Mouse (Mus musculus) 3T3-L1 (cell line): ENCODE data around the gene Rhod.

Source experiments
- DNase-seq: peaks from one replicate; pipeline ENCODE4 v3.0.0-alpha.2; 2015; ENCODE audit warnings: low read depth, low spot score

Rhod gene

GRCm38 (mm10) chr19:4450666-4451065, 11.4 kb upstream of the Rhod start:
- no peak for DNase-seq

GRCm38 (mm10) chr19:4449230-4449629, 10.0 kb upstream of the Rhod start:
- no peak for DNase-seq

GRCm38 (mm10) chr19:4447445-4447844, 8.2 kb upstream of the Rhod start:
- no peak for DNase-seq

DNA sequence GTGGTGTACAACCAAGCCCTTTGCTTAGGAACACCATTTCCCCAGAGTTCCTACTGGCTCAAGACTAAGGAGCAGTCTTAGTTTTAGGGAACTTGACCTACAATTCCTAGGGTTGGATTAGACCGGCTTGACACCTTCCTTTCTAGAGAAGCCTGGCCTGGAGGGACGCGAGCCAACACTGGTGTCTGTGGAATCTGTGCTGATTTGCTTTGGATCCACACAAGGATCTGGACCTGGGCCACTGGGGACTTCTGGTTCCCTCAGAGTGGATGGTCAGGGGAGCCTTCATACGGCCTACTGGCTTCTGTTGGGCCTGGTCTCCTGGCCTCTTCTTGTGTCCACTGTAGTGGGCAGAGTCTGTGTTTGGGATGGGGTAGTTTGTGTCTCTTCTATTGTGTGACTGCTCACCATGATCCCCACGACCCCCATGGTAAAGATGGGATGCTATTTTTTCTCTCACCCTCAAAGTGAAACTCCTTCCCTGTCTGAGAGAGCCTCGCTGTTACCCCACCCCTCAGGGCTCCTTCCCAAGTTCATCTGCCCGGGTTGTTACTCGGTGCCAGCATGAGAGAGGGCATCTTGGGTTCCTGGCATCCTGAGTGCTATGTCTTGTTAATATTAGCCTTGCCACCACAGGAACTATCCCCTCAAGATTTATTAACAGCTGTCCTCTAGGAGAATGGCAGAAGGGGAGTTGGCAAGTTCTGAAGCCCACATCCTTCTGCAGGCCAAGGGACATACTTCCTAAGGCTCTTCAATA, 7.6 kb upstream of the Rhod start:
- DNase-seq, result no peak

- DNase-seq, result peak; percentile 93
Measured at GRCm38 (mm10) chr19:4442408-4442807, 3.2 kb upstream of the Rhod start.

DNA sequence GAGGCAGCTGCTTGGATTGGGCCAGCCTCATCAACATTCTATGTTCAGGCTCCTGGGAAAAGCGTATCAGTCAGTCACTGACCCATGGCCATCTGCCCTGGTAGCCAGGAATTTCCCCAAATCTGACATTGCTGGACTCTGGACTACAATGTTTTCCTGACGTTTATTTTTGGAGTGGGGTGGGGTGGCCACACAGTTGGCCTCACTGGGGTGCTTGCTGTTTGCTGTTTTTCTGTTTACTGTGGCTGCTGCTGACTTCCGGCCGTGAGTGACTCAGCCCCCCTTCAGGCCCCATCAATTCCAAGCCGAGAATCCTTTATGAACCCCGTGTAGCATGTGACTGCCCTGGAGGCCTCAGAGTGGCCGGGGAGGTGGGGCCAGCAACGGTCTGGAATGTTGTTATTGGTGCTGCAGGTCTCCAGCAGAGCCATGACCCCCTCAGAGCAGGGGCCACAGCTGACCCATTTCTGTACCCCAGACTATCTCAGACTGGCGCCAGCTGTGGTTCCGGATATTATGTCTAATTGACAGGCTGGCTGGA, 2.5 kb upstream of the Rhod start:
- DNase-seq, result peak; percentile 92

DNA sequence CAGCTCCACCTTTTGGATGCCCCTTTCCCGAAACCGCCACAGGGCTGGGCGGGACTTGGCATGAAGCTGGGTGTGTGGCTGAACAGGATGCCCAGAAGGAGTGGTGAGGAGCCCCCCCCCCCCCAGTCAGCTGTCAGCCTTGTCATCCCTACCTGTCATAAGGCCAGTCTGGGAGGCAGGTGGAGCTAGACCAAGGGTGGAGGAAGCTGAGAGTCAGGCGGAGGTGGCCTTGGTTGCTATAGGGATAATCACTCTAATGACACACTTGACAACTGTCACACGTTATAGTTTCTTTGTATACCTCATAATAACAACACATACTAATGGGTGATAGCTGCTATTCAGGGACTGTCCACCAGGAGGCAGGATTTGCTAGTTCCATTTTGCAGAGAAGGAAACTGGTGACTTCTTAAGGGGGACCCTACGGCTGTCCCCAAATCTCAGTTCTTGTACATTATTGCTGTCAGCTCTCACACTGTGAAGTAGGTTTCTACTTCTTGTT, 1.9 kb upstream of the Rhod start:
- peak; percentile 87 for DNase-seq

- DNase-seq, result peak; percentile 94
Measured at GRCm38 (mm10) chr19:4440222-4440621, 990 bp upstream of the Rhod start.

DNA sequence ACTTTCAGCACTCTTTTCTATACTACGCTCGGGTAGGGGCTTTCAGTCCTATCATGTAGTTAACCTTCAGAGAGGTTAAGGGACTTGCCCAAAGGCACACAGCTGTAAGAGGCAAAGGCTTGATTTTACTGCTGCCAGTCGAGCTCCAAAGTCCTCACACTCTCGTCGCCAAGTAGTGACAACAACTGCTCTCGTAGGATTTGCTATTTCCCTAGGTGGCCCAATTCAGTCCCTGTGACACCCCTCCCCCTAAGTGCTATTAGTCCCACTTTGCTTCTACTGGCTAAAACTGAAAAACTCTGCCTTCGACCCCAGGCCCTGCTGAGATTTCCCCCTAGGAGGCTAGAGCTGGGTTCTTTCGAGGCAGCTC, 456 bp downstream of the Rhod start:
- peak; percentile 43 for DNase-seq

GRCm38 (mm10) chr19:4437886-4438285, 1.3 kb downstream of the Rhod start:
- DNase-seq, result peak; percentile 79

- no peak for DNase-seq
Measured at GRCm38 (mm10) chr19:4436254-4436653, 3.0 kb downstream of the Rhod start.

GRCm38 (mm10) chr19:4434999-4435398, 4.2 kb downstream of the Rhod start:
- DNase-seq, result no peak

DNA sequence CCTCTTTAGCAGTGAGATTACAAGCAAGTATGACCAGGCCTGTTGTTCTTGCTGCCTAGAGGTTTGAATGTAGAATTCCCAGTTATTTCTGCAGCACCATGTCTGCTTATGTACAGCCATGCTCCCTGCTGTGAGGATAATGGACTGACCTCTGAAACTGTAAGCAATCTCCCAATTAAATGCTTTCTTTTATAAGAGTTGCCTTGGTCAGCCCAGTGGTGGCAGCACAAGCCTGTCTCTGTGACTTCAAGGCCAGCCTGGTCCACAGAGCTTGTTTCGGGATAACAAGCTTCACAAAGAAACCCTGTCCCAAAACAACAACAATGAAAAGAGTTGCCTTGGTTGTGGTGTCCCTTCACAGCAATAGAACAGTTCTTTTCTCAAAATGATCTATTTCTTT, 5.5 kb downstream of the Rhod start:
- DNase-seq, result no peak

DNA sequence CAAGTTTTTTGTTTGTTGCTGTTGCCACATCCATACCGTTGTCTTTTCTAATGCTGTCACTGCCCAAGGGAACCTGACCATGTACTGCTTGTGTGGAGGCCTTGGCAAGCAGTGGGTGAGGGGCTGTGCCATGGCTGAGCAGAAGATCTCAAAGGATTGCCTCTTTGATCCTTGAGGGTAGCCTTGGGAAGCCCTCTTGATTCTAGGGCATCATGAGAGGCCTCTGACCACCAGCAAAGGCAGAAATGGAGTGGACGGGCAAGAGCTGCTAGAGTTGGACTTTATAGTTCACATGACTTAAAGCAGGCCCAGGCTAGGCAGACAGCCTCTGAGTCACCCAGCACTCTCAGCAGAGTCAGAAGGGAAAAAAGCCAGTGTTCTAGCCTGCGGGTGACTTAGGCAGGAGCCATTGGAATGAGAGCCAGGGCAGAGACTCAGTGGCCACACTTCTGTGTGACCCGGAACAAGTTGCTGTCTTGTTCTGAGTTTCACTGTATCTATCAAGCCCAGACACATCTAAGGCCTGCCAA, 9.1 kb downstream of the Rhod start:
- DNase-seq, result peak; percentile 53

- peak; percentile 51 for DNase-seq
Measured at GRCm38 (mm10) chr19:4425610-4426366, 13.4 kb downstream of the Rhod start.

- DNase-seq, result no peak
Measured at GRCm38 (mm10) chr19:4423021-4423420, 16.2 kb downstream of the Rhod start.

DNA sequence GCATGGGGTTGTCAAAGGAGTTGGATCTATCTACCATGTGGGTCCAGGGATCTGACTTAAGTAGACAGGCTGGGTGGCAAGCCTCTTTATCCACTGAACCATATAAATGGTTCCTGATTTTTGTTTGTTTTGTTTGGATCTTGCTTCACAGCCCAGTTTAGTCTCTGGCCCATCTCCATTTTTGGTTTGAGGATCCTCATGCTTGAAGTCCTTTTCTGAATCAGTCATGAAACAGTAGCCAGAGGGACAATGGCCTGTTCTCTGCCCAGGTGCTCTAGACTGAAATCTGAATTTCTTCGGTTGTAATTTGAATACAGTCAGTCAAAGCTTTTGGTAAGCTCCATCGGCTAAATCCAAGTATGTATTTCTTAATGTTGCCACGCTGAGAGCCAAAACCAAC, 16.7 kb downstream of the Rhod start:
- no peak for DNase-seq

DNA sequence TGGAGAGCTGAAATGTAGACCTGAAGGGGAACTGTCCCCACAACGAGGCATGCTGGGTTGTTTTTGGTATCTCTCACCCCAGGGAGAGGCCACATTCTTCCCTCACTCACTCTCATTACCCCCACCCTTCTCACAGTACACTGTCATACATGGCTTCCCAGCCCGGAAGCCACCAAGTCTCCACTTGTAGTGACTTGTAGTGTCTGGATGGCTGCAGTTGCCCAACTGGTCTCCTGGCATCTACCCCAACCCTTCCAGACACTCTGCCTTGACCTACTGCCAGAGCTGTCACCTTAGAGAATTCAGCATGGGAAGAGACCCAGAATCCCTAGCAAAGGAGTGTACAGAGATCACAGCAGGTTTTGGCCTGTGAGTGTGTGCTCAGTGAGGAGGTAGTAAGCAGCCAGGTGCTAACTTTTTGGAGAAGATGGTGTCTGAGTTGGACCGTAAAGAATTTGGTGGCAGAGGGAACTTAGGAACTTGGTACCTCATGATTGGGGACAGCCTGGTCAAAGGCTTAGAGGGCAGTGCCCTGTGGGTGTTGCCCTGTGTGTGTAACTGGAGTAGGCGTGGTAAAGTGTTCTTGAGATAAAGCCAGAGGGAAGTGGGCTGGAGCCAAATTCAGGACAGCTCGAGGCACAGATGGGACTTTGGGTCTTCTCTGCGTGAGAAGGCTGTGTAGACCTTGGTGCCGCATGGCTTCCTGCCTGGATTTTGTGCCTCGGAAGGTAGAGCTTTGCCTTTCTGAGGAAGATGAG, 18.9 kb downstream of the Rhod start:
- no peak for DNase-seq

- peak; percentile 52 for DNase-seq
Measured at GRCm38 (mm10) chr19:4419711-4420110, 19.5 kb downstream of the Rhod start.

DNA sequence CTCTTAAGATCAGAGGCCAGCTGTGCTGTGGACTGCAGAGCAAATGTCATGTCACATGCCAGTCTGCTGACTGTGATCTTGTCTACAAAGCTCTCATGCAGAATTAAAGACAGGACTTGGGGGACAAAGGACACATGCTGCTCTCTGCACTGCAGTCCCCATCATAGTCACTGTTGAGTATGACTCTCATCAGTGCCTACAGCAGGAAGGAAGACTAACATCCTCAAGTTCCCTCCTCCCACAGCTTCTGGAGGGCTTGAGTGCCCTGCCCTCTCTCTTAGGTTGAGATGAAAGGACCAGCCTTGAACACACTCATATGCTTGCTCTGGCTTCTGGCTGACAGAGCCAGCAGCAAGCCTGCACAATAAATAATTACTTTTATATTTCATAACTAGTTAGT, 21.5 kb downstream of the Rhod start:
- DNase-seq, result no peak

DNA sequence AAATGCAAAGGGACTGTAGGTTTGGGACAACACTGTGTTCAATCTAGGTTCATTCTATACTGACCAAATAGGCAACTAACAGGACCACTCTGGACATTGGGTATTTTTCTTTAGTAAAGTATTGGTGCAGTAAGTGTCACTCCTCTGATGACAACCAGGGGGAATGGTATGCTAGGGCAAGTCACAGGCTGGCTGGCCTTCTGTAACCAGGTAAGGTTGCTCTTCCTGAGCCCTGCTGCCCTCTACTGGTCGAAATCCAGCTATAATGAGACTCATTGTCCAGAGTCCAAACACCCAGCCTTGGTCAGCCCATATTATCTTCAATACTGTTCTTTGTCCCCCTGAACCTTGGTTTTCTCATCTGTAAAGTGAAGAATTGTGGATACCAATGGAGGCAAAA, 22.0 kb downstream of the Rhod start:
- DNase-seq, result peak; percentile 84

DNA sequence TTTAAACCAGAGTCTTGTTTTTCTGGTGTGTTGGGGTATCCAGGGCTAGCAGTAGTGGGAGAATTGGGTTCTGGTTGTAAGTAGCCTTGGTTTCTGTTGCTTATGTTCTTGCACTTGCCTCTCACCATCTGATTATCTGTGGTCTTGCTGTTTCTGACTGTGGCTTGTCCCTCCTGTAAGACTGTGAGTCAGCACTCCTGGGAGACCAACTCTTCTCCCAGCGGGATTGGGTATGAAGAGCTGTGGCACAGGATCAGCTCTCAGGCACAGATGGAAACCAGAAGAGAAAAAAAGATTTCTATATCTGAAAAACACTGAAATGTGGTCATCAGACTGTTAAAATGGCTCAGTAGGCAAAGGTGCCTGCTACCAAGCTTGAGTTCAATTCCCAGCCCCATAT, 24.6 kb downstream of the Rhod start:
- peak; percentile 45 for DNase-seq
